Mouse (Mus musculus) induced T-regulatory cell, adult 2 months (primary cell): Measurements from ENCODE around the gene Zfp672.

ENCODE experiments used
- DNase-seq: peaks from one replicate; pipeline ENCODE4 v3.0.0-alpha.2; 2012; ENCODE audit warnings: low read depth

Gene Zfp672

GRCm38 (mm10) chr11:58282518-58282917, 47.6 kb downstream of the Zfp672 start:
- DNase-seq = peak; percentile 26

- DNase-seq = peak; percentile 21
Observed at GRCm38 (mm10) chr11:58281970-58282496, 48.1 kb downstream of the Zfp672 start.

GRCm38 (mm10) chr11:58275756-58276155, 54.4 kb downstream of the Zfp672 start:
- DNase-seq = no peak

GRCm38 (mm10) chr11:58274572-58274971, 55.6 kb downstream of the Zfp672 start, which contains the start of gene 4930438A08Rik:
Gene 4930438A08Rik (plus strand): TSS chr11:58274799.
- DNase-seq = no peak

GRCm38 (mm10) chr11:58268285-58268684, 61.9 kb downstream of the Zfp672 start:
- no peak for DNase-seq
